ENCODE assay signal across 8 mouse cellular contexts in genomic region chr4:155223594-155224528, GRCm38 (mm10). TPM values are rescaled to one million over a fixed set of nuclear protein-coding genes. Genes with fewer than 3 reads are reported as not detected.
DNase-seq lines count a peak whose midpoint lies in the region; ATAC-seq and TF ChIP-seq lines count a peak whose summit lies in the region.

No protein-coding gene starts in this region.

- peak overlapping the region; percentile 92 for H3K27ac ChIP-seq in lung, embryonic 15.5 days
- peak overlapping the region; percentile 95 for H3K27ac ChIP-seq in embryonic facial prominence, embryonic 14.5 days (replicated peaks; ENCODE audit: low read depth, low read length)
- H3K27ac ChIP-seq in intestine, postnatal 0 days (ENCODE audit: low read depth, low read length) = peak overlapping the region; percentile 92

- H3K4me3 ChIP-seq in lung, embryonic 15.5 days = peak overlapping the region; percentile 38
- peak overlapping the region; percentile 39 for H3K4me3 ChIP-seq in embryonic facial prominence, embryonic 14.5 days (ENCODE audit: low read depth, low read length)
- H3K4me3 ChIP-seq in intestine, postnatal 0 days (ENCODE audit: low read depth, low read length) = peak overlapping the region; percentile 14; the same call in 1 of the 2 replicates

- peak overlapping the region; percentile 70 for H3K4me2 ChIP-seq in lung, embryonic 15.5 days
- H3K4me2 ChIP-seq in embryonic facial prominence, embryonic 14.5 days (ENCODE audit: low read depth, low read length) = peak overlapping the region; percentile 67
- peak overlapping the region; percentile 91 for H3K4me2 ChIP-seq in intestine, postnatal 0 days (replicated peaks; ENCODE audit: low read depth)

- H3K4me1 ChIP-seq in lung, embryonic 15.5 days = peaks cover 26% of the 10 kb centered on the region
- peaks cover 20% of the 10 kb centered on the region for H3K4me1 ChIP-seq in embryonic facial prominence, embryonic 14.5 days (ENCODE audit: control insufficient read depth, insufficient read depth, low read length)
- H3K4me1 ChIP-seq in intestine, postnatal 0 days (replicated peaks; ENCODE audit: control insufficient read depth, insufficient read depth, low read length) = peaks cover 12% of the 10 kb centered on the region; the same call in 1 of the 2 replicates

- peak overlapping the region; percentile 72 for H3K9ac ChIP-seq in lung, embryonic 15.5 days
- peak overlapping the region; percentile 74 for H3K9ac ChIP-seq in embryonic facial prominence, embryonic 14.5 days (ENCODE audit: low read depth, low read length)
- H3K9ac ChIP-seq in intestine, postnatal 0 days (ENCODE audit: low read depth, low read length) = peak overlapping the region; percentile 66

- no peaks in the 10 kb centered on the region for H3K36me3 ChIP-seq in lung, embryonic 15.5 days
- H3K36me3 ChIP-seq in embryonic facial prominence, embryonic 14.5 days (ENCODE audit: control insufficient read depth, insufficient read depth, low read length) = peaks cover 4% of the 10 kb centered on the region; the same call in 1 of the 2 replicates
- H3K36me3 ChIP-seq in intestine, postnatal 0 days (ENCODE audit: control insufficient read depth, insufficient read depth) = peaks cover 3% of the 10 kb centered on the region; the same call in 1 of the 2 replicates

- no peak for ATAC-seq in lung, embryonic 15.5 days (ENCODE audit: borderline replicate concordance, extremely low read depth, low FRiP score, low TSS enrichment)
- no peak for ATAC-seq in embryonic facial prominence, embryonic 14.5 days (ENCODE audit: low read depth)
- no peak for ATAC-seq in intestine, postnatal 0 days
- ATAC-seq in neutrophil, adult 5-6 weeks (ENCODE audit: extremely low read depth, insufficient number of reproducible peaks, low FRiP score, poor library complexity, severe bottlenecking) = peak; percentile 1; the same call in 1 of the 2 replicates

- DNase-seq in lung, postnatal 14 days = no peak
- DNase-seq in embryonic facial prominence, embryonic 14.5 days (ENCODE audit: low spot score) = no peak
- DNase-seq in frontal cortex, postnatal 25 days (ENCODE audit: low spot score in 2 of 2) = no peak
- DNase-seq in layer of hippocampus, postnatal 14 days (ENCODE audit: low spot score in 2 of 2) = no peak
- DNase-seq in frontal cortex, postnatal 36 days (ENCODE audit: low spot score in 2 of 2) = no peak

- no peaks in the 10 kb centered on the region for H3K9me3 ChIP-seq in lung, embryonic 15.5 days
- H3K9me3 ChIP-seq in embryonic facial prominence, embryonic 14.5 days (ENCODE audit: control insufficient read depth, low read length) = no peaks in the 10 kb centered on the region
- no peaks in the 10 kb centered on the region for H3K9me3 ChIP-seq in intestine, postnatal 0 days (ENCODE audit: control insufficient read depth)

- H3K27me3 ChIP-seq in lung, embryonic 15.5 days = no peaks in the 10 kb centered on the region
- no peaks in the 10 kb centered on the region for H3K27me3 ChIP-seq in embryonic facial prominence, embryonic 14.5 days (replicated peaks; ENCODE audit: control insufficient read depth, insufficient read depth, low read length)
- no peaks in the 10 kb centered on the region for H3K27me3 ChIP-seq in intestine, postnatal 0 days (replicated peaks; ENCODE audit: control insufficient read depth, insufficient read depth, low read length)

- 30% methylated on average over 20 of the region's 20 CpGs for WGBS in lung, embryonic 15.5 days
- 31% methylated on average over 20 of the region's 20 CpGs for WGBS in embryonic facial prominence, embryonic 14.5 days
- WGBS in intestine, postnatal 0 days = 32% methylated on average over 20 of the region's 20 CpGs

- no peak for TF ChIP-seq CTCF in intestine, postnatal 0 days (IDR thresholded peaks at IDR 0.05; ENCODE audit: low read depth)

RNA-seq across cellular contexts. Expression of gene Ski, which starts 1.5 kb away (rescaled TPM):
- 16.1 and 16.9 TPM in 2 replicates for polyA plus RNA-seq in lung, embryonic 15.5 days (2015; fragmentation: Nextera tagmentation; extraction: Ambion mirVana)
- polyA plus RNA-seq in embryonic facial prominence, embryonic 14.5 days (2014; fragmentation: Nextera tagmentation; extraction: Ambion mirVana) = 34.1 and 34.9 TPM in 2 replicates
- polyA plus RNA-seq in intestine, postnatal 0 days (2015; fragmentation: Nextera tagmentation; extraction: Ambion mirVana) = 13.3 and 14.0 TPM in 2 replicates
- 25.9 and 27.7 TPM in 2 replicates for total RNA-seq in neutrophil, adult 5-6 weeks (2017)
- 100 to 1,000 TPM; 115 to 117 TPM for total RNA-seq in layer of hippocampus, postnatal 14 days (2021)

RNA-seq across cellular contexts. Expression of gene Faap20, which starts 25.7 kb away (rescaled TPM):
- 83.4 and 83.5 TPM in 2 replicates for polyA plus RNA-seq in lung, embryonic 15.5 days (2015; fragmentation: Nextera tagmentation; extraction: Ambion mirVana)
- 66.1 and 68.5 TPM in 2 replicates for polyA plus RNA-seq in embryonic facial prominence, embryonic 14.5 days (2014; fragmentation: Nextera tagmentation; extraction: Ambion mirVana)
- 54.6 and 57.8 TPM in 2 replicates for polyA plus RNA-seq in intestine, postnatal 0 days (2015; fragmentation: Nextera tagmentation; extraction: Ambion mirVana)
- total RNA-seq in neutrophil, adult 5-6 weeks (2017) = 19.2 and 20.4 TPM in 2 replicates
- 10 to 100 TPM; 24.2 to 24.5 TPM for total RNA-seq in layer of hippocampus, postnatal 14 days (2021)
